Mouse (Mus musculus) heart, adult 2 months (tissue): ENCODE measurements at regions not wholly inside any gene's neighbourhood (a gene's known extent, or its start where the extent isn't known, plus 50 kb on each side); places are given as distances from the start of the nearest gene placed in this dataset.

Source experiments
- CTCF ChIP-seq: fragments of 200-600 bp; IDR thresholded peaks from 2 replicates; pipeline ENCODE4 v1.8.1; 2022; ENCODE audit warnings: antibody characterized with exemption, mild to moderate bottlenecking, moderate library complexity
- POLR2A ChIP-seq: fragments of 200-500 bp; IDR thresholded peaks from 2 replicates; pipeline ENCODE4 v1.6.1; 2011; ENCODE audit warnings: mild to moderate bottlenecking, low read depth, low read length, control low read depth; ENCODE audit not compliant: insufficient read depth

DNA sequence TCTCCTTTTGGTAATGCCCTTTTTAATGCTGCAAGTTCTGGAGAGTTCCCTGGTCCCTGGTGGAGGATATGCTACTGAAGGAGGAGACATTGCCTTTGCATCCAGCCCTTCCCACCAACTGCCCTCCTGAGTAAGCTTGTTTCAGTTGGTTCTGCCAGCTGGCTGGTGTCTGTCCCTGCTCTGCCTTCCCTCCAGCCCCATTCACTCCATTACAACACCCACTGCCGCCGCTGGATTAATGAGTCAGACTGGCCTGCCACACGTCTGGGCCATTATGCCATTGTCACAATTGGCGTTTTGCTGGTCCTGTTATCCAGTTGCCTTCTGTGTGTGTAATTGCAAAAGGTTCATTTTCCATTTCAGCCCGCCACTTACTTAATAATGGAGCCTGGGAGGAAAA lies 728.6 kb upstream of the Lrrc6 start:
- TF ChIP-seq POLR2A (no peak), CTCF (no peak)
